Mouse (Mus musculus): Measurements from ENCODE around the gene Rassf7. TPM values are rescaled to one million over a fixed set of nuclear protein-coding genes. Genes with fewer than 3 reads are reported as not detected.

The Rassf7 gene
- 10 to 100 TPM; 13.4 to 15.4 TPM for total RNA-seq (2023)

DNA sequence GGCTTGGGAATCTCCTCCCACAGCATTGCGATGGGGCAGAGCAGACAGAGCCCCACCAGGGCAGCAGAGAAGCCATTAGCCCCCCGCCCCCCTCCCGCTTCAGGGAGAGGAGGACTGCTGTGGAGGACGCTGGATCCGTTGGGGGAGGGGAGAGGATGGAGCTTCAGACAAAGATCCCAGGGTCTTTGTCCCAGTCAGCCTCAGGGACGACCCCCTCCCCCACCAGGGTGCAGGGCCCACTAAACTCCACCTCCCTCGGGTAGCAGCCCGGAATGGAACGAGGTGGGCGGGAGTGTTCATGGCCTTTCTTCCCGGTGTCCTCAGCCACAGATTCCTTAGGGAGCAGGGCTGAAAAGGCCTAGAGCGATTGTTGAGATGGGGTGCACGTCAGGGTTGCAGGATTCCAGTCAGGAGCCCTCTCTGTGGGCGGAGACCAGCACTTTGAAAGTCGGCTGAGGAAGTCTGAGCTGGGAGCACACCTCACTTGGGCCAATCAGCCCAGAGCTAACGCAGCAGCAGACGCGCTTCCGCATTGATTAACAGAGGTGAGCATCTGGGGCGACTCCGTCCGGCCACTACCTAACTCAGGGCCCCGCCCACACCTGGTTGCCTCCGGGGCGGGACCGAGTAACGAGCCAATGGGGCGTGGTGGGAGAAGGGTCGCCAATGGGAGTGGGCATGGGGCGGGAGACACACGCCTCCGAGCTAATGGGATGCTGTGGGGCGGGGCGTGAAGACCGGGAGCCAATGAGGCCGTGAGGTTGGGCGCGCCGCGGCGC, at the start of gene Rassf7:
TSS of gene Rassf7 (plus strand) at position 760 of the 779 bp plus-strand sequence.

DNA sequence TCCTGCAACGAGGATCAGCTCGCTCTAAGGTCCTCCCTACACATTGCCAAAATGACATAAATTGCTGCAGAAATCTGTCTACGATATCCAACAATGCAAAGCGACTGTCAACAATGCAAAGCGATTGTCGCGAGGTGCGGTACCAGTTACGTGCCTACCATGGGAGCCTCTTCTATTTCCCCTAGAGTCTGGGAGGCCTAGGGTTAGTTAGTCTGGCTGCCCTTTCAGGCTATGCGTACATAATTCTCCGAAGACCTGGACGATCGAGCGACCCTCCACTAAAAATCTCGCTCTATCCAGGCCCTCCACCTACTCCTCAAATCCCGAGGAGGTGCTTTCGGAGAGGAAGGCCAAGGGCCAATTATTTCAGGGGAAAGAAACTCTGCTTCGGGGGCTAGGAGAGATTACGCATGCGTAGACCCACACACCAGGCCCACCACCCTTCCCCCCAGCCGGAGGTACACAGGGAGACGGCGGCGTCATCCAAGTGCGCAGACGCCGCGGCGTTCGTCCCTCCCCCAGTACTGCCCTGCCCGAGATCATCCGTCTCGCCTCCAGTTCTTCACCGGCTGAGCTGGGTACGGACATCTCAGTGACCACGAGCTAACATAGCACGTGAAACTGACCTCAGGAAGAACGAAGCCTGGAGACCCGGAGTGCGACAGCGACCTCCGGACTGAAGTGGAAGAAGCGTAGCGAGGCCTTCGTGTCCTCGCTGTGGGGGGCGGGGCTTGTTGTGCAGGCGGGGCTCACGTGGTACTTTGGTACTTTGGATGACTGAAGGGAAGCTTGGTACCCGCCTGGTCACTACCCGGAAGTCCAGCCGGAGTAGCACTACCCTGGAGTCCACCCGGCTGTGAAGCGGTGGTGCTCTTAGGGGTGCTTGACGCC, 43.3 kb upstream of the Rassf7 start, which contains the start of gene Rnh1:
TSS of gene Rnh1 (minus strand) at position 742 of the 891 bp plus-strand sequence.

DNA sequence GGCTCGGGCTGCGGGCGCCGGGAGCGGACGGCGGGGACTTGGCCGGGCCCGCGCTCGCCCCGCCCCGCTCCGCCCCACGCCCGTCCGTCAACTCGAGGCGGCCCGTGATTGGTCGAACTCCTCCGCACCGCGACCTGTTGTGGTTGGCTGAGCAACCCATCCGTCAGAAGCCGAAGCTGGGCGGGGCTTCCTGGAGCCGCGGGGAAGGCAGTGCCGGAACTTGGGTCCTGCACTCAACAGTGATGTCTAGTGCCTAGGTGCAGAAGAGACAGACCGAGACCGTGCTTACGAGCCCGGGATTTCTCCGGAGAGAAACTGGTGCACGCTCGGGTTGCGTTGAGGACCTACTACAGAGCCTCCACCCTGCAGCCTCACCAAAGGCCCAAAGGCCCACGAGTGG, 21.7 kb upstream of the Rassf7 start, which contains the start of the genes Hras and Lrrc56:
TSS of gene Hras (minus strand) at position 58 of the 400 bp plus-strand sequence.
TSS of gene Lrrc56 (plus strand) at position 210 of the 400 bp plus-strand sequence.

DNA sequence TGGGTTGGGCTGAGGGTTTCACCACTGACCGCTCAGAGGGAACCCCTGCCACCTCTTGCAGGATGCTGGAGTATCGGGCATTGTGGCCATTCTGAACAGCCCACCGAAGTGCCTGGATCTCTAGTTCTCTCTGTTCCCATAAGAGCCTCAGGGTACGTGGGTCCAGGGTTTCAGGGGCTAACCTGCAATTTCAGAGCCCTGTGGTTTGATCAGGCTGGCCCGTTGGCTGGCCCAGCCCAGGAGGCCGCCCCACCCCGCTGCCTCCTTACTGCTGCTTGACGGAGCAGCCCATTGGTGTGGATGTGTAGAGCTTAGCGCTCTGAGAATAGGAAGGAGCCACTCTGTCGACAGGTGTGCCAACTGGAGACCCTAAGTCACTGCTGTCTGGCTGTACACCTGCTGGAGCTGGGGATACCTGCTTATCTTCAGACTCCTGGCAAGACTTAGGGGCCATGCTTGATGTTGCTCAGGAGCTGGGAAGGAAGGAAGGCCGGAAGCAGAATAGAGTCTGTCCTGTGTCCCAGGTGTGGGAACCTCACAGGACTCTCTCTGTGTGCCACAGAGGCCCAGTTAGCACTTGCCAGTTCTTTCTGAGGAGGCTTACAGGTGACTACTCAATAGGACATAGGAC, 1.9 kb upstream of the Rassf7 start, which contains the start of gene Lmntd2:
TSS of gene Lmntd2 (minus strand) at position 476 of the 631 bp plus-strand sequence.

DNA sequence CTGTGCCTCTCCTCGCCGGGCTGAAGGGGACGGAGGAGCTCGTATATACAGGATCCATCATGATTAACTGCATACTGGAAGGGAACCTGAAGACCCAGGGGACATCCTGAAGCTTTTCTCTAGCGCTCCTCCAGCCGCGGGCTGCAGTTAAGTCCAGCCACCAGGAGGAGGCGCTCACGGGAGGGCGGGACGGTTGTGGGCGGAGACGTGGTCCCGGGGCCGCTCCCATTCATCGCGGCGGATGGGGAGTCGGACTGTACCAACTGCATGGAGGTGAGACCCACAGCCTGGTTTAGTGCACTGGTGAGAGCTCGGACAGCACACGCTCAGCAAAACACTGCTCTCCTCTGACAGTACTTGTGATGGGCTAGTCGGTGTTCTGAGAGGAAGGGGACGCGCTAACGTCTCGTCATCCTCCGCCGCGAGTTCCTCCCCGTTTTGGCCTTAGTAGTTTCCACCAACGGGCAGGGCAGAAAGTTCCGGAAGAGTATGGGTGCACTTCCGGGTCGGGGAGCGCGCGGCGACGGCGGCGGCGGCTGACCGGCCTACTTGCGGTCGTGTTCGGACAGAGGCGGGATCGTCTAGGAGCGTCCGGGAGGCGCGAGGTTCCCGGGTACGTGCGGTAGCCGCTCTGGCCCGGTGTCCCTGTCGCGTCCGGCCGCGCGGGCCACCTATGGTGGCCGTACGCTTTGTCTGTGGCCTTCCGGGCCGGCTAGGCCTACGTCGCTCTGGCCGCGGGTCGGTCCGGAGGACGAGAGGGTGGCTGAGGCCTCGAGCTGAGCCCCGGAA, 12.8 kb downstream of the Rassf7 start, which contains the start of gene Phrf1:
TSS of gene Phrf1 (plus strand) at position 506 of the 789 bp plus-strand sequence.

DNA sequence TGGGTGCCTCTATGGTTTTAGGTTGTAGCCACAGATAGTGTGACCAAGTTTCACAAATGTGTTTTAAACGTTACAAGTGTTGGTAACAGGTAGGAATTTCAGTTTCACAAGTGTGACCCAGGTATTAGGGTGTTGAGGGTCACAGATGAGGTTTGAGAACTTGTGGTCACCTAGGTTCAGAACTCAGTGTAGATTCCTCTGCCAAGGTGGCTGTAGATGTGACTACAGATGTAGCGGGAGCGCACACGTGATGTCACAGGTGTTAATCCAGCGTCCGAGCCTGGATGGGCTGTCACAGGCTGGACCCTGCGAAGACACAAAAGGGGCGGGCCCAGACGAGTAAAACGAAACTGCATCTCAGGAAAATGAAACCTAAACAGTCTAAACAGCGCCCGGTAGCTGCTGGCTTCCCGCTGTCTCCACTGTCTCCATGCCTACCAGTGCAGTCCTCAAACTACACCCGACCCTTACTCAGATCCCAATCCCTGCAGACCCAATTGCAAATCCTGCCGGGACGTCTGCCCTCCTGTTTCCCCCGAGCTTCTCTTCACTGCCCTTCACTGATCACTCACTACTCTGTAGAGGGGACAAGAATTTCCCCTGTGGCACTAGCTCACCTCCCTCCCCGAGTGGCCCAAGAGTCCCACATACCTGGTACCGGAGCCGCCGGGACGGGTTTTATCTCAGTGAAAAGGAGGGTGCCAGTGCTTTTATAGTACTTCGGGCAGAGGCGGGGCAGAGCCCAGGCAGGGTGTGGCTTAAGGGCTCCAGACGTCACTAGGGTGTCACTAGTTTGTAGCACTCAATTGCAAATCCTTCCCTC, 50.3 kb downstream of the Rassf7 start, which contains the start of gene Irf7:
TSS of gene Irf7 (minus strand) at position 743 of the 823 bp plus-strand sequence.

Other genes with a start within 250 kb of the Rassf7 start
- gene Ifitm1, start 248.6 kb upstream of the Rassf7 start, total RNA-seq (2023): 1 to 10 TPM in 1 of 2 experiments, not detected in 1; 1.1 TPM
- gene Ifitm3, start 205.1 kb upstream of the Rassf7 start, total RNA-seq (2023): 1 to 10 TPM; 2.1 to 4.4 TPM
- gene Ifitm6, start 197.9 kb upstream of the Rassf7 start, total RNA-seq (2023): not detected
- gene Gm17387, start 186.7 kb upstream of the Rassf7 start, total RNA-seq (2023): not detected
- gene B4galnt4, start 154.8 kb upstream of the Rassf7 start, total RNA-seq (2023): not detected
- gene Pkp3, start 137.6 kb upstream of the Rassf7 start, total RNA-seq (2023): 10 to 100 TPM; 27.8 to 32.3 TPM
- 10 to 100 TPM; 44.7 to 51.9 TPM for gene Sigirr, start 115.3 kb upstream of the Rassf7 start, total RNA-seq (2023)
- gene Ano9, start 98.1 kb upstream of the Rassf7 start, total RNA-seq (2023): not detected
- gene Ptdss2, start 93.5 kb upstream of the Rassf7 start, total RNA-seq (2023): 1 to 10 TPM; 9.0 to 9.8 TPM
- 10 to 100 TPM; 76.8 to 79.0 TPM for gene Rnh1, start 43.0 kb upstream of the Rassf7 start, total RNA-seq (2023)
- gene Hras, start 21.9 kb upstream of the Rassf7 start, total RNA-seq (2023): 10 to 100 TPM; 23.1 to 28.1 TPM
- gene Lrrc56, start 21.7 kb upstream of the Rassf7 start, total RNA-seq (2023): 1 to 10 TPM; 5.4 to 7.7 TPM
- gene Lmntd2, start 1.8 kb upstream of the Rassf7 start, total RNA-seq (2023): 1 to 10 TPM; 4.9 TPM
- gene Phrf1, start 12.9 kb downstream of the Rassf7 start, total RNA-seq (2023): 100 to 1,000 TPM; 149 TPM
- 10 to 100 TPM; 27.7 to 43.8 TPM for gene Irf7, start 50.6 kb downstream of the Rassf7 start, total RNA-seq (2023)
- gene Cdhr5, start 60.9 kb downstream of the Rassf7 start, total RNA-seq (2023): not detected
- not detected for gene Sct, start 63.3 kb downstream of the Rassf7 start, total RNA-seq (2023)
- gene Drd4, start 76.1 kb downstream of the Rassf7 start, total RNA-seq (2023): not detected
- 10 to 100 TPM; 44.0 to 45.2 TPM for gene Deaf1, start 111.8 kb downstream of the Rassf7 start, total RNA-seq (2023)
- gene Tmem80, start 111.9 kb downstream of the Rassf7 start, total RNA-seq (2023): 10 to 100 TPM; 21.6 to 30.3 TPM
- gene Eps8l2, start 123.0 kb downstream of the Rassf7 start, total RNA-seq (2023): under 1 TPM; 0.24 to 0.84 TPM
- 100 to 1,000 TPM; 146 to 150 TPM for gene Taldo1, start 176.3 kb downstream of the Rassf7 start, total RNA-seq (2023)
- gene Gatd1, start 198.3 kb downstream of the Rassf7 start, total RNA-seq (2023): 10 to 100 TPM; 31.8 to 46.1 TPM
- not detected for gene Cend1, start 213.6 kb downstream of the Rassf7 start, total RNA-seq (2023)
- gene Slc25a22, start 222.0 kb downstream of the Rassf7 start, total RNA-seq (2023): 10 to 100 TPM; 45.5 to 49.9 TPM
- gene Pidd1, start 228.2 kb downstream of the Rassf7 start, total RNA-seq (2023): 1 to 10 TPM; 5.9 to 6.3 TPM
- 1,000 to 10,000 TPM; 2,341 to 2,386 TPM for gene Rplp2, start 231.5 kb downstream of the Rassf7 start, total RNA-seq (2023)
- gene Pnpla2, start 239.3 kb downstream of the Rassf7 start, total RNA-seq (2023): 10 to 100 TPM; 54.1 to 58.8 TPM
- gene Cracr2b, start 245.2 kb downstream of the Rassf7 start, total RNA-seq (2023): not detected

All from B cell, adult 67 days (primary cell).